Mouse (Mus musculus) kidney, postnatal 4 days (tissue): ENCODE data around the gene Speg.

Experiments used
- DNase-seq, 2 experiments: peaks; one replicate each; pipeline ENCODE4 v3.0.0; 2021; ENCODE audit warnings: mixed read lengths in 2 of 2

Gene Speg

GRCm38 (mm10) chr1:75442811-75443210, 67.7 kb downstream of the Speg start:
- no peak for DNase-seq

- DNase-seq = no peak
Observed at GRCm38 (mm10) chr1:75443247-75444024, 68.3 kb downstream of the Speg start.

GRCm38 (mm10) chr1:75444208-75444607, 69.1 kb downstream of the Speg start:
- DNase-seq = no peak

- DNase-seq = no peak
Observed at GRCm38 (mm10) chr1:75445141-75445701, 70.1 kb downstream of the Speg start.

- DNase-seq = peak; percentile 88 to 89
Observed at GRCm38 (mm10) chr1:75445751-75446611, 70.9 kb downstream of the Speg start.

GRCm38 (mm10) chr1:75446656-75447055, 71.6 kb downstream of the Speg start:
- peak; percentile 58 to 75 for DNase-seq

GRCm38 (mm10) chr1:75447265-75448051, 72.4 kb downstream of the Speg start:
- DNase-seq = peak in 1 of 2 experiments; percentile 58

GRCm38 (mm10) chr1:75448052-75448431, 72.9 kb downstream of the Speg start:
- DNase-seq = no peak

- DNase-seq = no peak
Observed at GRCm38 (mm10) chr1:75448937-75449336, 73.8 kb downstream of the Speg start.

GRCm38 (mm10) chr1:75449377-75450135, 74.5 kb downstream of the Speg start:
- DNase-seq = no peak

GRCm38 (mm10) chr1:75450314-75451005, 75.4 kb downstream of the Speg start, which contains the start of gene Asic4:
Gene Asic4, plus strand, starts transcription at chr1:75450436.
- DNase-seq = peak; percentile 56 to 62

- no peak for DNase-seq
Observed at GRCm38 (mm10) chr1:75451900-75452299, 76.8 kb downstream of the Speg start.

GRCm38 (mm10) chr1:75455433-75455832, 80.3 kb downstream of the Speg start:
- no peak for DNase-seq

- no peak for DNase-seq
Observed at GRCm38 (mm10) chr1:75455948-75456347, 80.9 kb downstream of the Speg start.

- peak in 1 of 2 experiments; percentile 55 for DNase-seq
Observed at GRCm38 (mm10) chr1:75456746-75457564, 81.9 kb downstream of the Speg start.

GRCm38 (mm10) chr1:75457710-75458024, 82.6 kb downstream of the Speg start:
- DNase-seq = no peak

- peak; percentile 71 to 79 for DNase-seq
Observed at GRCm38 (mm10) chr1:75458025-75458788, 83.1 kb downstream of the Speg start.

- DNase-seq = peak; percentile 66 to 81
Observed at GRCm38 (mm10) chr1:75458789-75459684, 83.9 kb downstream of the Speg start.

GRCm38 (mm10) chr1:75460297-75460696, 85.2 kb downstream of the Speg start:
- DNase-seq = no peak
